Mouse (Mus musculus): ENCODE measurements around the gene Rtl10.

The Rtl10 gene

DNA sequence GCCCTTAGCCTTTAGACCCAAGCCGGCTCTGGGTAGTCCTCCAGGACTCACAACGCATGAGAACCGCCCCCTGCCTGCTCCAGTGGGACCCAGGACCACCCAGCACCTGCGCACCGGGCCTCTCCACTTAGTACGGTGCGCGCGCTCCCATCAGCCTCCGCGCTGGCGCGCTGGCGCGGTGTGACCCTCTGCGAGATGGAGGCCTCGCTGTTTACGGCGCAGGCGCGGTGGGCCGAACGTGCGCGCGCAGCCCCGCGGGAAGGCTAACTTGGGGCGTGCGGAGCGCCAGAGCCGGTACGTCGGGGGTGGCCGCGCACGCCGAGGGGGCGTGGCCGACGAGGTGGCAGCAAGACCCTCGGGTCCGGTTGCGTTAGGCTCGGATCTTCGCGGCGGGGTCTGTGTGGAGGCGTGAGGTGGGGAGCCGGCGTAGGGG, at the start of gene Rtl10, which contains the start of gene Gnb1l:
Rtl10 (plus strand) TSS at position 344 of the 433 bp plus-strand sequence.
Gnb1l (plus strand) TSS at position 156 of the 433 bp plus-strand sequence.
- DNase-seq (ENCODE audit: low read depth) = peak; percentile 67

DNA sequence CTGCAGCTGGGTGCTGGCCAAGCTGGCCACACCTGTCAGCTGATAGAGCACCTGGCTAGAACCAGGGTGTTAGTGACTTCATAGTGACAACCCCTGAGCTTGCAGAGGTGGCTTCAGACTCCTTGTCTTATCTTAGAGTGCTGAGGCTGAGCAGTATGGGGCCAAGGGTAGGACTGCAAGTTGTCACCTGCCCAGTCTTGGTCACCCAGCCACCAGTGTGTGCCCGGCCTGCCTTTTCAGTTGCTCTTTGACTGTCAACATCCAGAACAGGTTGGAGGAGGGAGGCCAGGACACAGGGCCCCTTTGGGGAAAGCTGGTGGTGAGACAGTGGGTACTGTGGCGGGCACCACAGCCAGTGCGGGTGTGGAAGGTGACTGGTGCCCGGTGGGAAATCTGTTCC, 49.7 kb upstream of the Rtl10 start:
- no peak for DNase-seq (ENCODE audit: low read depth)

DNA sequence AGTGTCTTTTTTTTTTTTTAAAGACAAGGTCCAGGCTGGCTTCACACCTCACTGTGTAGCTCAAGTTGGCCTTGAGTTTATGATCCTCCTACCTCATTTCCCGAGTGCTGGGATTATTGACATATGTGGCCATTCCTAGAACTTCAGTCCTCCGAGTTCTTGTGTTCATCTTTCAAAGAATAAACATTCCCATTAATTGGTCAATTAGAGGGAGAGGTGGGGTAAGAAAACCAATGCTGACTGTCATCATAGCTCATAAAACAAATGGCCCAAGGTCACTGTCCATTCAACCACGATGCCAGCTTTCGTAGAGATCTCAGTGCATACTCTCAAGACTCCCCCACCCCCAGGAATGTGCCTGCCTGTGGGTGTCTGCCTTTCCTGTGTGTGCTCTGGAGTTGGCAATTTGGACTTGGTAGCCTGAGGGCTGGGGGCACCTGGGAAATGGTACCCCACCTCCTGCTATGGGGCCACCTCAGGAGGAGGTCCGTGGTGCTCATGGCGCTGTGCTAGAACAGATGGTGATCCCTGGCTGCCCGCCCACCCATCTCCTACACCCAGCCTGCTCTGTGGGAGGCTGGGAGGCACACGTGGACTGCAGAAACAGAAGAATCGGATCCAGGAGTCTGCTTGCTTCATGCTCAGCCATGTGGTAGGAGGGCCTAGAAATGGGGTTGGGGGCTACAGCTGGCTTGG, 47.1 kb upstream of the Rtl10 start:
- DNase-seq (ENCODE audit: low read depth) = no peak

DNA sequence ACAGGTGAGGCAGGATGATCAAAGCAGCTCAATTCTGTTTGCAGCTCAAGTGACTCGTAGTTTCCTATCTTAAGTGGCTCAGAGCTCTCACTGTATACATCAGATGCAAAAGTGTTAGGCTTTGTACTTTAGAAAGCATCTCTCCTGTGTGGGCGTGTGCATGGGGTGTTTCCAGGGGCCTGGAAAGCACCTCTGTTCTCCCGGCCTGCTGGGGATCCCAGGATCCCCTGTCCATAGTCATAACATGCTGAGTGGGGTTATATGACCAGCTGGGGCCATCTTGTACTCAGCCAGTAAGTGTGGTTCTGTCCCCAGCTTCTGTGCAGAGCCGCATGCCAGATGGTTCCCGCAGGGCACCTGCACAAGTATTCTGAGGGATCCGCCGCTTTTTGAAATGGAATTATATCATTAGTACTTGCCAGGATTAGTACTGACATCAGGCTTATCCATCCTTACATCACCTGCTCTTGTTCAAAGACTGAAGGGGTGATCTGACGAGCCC, 46.3 kb upstream of the Rtl10 start:
- no peak for DNase-seq (ENCODE audit: low read depth)

DNA sequence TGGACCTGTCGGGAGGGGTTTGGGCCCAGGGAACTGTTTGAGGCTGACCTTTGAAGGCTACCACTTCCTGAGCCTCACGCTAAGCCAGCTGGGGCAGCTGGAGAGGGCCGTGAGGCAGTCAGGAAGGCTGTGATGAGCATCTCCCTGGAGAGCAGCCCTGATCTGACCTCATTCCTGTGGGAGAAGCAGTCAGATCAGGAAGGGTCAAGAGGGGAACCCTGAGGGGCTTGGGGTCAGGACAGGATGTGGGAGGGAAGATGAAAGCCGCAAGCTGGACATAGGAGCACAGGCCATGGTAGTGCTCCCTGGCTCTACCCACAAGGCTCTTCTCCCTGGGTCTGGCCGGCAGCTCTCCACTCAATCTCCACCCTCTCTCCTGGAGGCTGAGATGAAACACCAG, 44.9 kb upstream of the Rtl10 start:
- no peak for DNase-seq (ENCODE audit: low read depth)

DNA sequence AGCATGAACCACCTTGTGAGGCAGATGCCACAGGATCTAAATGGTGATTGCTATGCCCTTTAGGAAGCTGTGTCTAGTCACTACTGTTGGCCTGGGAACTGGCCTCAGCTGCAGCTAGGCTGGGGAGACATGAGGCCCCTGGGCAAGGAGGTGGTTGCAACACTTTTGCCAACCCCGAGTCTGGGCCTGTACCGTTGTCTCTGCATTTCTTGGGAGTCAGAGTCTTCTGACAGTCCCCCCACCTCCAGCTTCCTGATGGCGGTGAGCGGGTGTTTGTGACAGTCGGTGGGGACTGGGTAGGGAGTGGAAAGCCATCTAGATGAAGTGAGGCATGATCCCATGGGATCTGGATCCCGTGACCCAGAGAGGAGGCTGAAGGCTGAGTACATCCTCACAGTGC, 43.3 kb upstream of the Rtl10 start:
- DNase-seq (ENCODE audit: low read depth) = no peak

DNA sequence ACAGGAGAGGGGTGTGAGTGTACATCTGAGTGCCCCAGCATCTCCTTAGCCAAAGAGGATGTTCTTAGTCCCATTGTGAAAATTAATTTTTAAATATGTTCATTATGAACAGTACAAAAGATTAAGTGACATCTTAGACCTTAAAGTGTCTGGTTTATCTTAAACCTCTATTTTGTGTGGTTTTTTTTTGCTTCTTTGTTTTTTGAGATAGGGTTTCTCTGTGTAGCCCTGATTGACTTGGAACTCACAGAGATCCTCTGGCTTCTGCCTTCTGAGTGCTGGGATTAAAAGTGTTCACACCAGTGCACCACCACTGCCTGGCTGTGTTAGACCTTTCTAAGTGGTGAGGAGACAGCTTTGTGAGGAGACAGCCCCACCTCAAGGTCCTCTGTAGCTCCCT, 40.0 kb upstream of the Rtl10 start:
- no peak for DNase-seq (ENCODE audit: low read depth)

DNA sequence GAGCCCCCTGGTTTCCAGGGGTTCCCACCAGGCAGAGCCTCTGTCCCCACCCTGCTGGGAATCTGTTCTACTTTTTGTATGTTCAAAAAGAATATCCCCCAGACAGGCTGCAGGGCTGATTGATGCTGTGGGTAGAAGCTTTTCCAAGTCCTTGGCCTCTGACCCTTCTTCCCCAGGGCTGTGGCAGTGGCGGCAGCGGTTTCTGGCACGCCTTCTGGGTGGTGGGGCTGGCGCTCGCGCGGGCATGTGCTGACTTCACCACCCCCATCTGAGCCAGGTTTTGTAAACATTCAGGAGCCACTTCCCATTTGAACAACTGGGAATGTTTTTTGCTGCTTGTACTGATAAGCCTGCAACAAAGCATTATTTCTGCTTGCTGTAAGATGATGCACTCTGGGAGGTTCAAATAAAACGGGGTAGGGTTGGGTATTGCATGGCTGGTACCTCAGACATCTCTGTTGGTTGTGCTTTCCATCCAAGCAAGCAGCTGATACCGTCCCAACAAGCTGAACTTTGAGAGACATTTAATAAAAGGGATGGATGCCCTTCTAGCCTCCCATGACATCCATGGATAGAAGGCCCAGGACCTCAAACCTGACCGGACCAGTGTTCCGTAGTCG, 39.3 kb upstream of the Rtl10 start:
- DNase-seq (ENCODE audit: low read depth) = peak; percentile 69

DNA sequence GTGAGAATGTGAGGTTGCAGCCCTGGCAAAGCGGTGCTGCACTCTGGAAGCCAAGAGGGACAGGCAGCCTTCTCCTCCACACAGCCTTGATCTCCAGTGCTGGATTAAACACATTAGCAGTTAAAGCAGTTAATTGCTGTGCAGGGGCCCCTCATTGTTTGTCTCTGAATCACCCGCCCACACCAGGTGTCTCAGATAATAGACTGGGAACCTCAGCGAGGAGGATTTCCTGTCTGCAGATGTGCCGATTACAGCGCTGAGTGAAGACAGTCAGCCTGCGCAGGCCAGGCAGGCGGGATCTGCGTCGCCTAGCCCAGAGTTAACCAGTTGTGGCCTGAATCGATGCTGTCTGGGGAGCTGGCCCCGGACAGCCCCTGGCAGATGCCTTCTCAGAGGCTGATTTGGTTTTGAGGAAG, 38.7 kb upstream of the Rtl10 start:
- DNase-seq (ENCODE audit: low read depth) = no peak

DNA sequence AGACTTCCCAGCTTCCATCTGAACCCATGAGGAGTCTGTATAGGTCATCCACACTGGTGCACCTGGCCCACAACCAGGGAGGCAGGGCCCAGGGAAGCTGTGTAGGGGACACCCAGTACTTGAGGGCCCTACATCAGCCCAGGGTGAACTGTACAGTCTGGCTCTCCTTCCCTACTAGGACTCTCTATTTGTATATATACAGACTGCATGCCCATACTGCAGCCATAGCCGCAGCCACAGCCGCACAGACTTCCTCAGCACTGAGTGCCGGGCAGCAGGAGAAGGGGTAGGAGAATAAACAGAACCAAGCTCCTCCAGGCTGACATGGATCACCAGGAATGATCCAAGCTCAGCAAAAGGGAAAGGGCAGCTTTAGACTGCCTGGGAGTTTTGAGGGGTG, 37.9 kb upstream of the Rtl10 start:
- no peak for DNase-seq (ENCODE audit: low read depth)

DNA sequence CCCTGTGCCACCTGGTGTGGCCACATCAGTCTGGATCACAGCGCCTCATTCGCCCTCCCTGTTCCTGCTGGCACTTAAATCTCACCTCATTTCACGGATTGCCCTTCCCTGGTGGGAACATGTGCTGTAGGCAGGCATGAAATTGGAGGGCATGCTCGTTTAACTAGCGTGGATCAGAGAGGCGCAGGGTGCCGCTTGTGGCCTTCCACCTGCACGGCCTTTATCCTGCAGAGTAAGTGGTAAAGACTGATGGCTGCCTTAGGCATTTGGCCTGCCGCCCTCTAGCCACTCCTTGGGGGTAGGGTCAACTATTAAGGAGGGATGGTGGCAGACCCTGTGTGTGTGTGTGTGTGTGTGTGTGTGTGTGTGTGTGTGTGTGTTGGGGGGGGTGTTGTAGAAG, 36.7 kb upstream of the Rtl10 start:
- no peak for DNase-seq (ENCODE audit: low read depth)

DNA sequence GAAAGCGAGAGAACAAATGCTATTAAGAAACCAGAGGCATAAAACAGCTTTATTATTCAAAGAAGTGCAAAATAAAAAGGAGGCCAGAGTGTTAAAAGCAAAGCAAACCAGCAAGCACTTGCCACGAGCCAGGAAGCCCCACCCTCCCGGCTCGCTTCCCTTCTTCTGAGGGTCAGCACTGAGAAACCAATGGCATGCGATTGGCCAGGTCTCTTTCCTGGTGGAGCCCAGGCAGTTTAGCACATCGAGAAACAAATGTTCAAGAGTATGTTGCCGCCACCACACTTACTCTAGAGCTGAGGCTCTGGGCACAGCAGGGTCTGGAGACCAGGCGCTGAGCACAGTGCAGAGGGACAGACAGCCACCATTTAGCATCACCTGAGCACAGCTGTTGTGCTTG, 36.1 kb upstream of the Rtl10 start:
- no peak for DNase-seq (ENCODE audit: low read depth)

DNA sequence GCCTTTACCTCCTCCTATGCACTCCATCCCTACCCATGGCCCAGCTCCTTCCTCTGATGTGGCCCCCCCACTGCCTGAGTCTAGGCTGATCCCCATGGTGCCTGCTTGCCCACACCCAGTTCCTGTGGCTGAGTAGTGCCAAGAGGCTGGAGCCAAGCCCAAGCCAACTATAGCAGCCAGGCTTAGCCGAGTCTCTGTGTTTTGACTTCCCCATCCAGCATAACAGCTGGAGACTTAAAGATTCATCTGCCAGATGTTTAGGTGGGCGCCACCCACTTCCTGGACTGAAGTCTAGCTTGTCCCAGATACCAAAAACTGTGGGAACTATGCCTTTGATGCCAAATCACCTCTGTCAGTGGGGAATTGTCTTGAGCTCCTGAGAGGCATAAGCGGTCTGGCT, 34.4 kb upstream of the Rtl10 start:
- DNase-seq (ENCODE audit: low read depth) = peak; percentile 57

DNA sequence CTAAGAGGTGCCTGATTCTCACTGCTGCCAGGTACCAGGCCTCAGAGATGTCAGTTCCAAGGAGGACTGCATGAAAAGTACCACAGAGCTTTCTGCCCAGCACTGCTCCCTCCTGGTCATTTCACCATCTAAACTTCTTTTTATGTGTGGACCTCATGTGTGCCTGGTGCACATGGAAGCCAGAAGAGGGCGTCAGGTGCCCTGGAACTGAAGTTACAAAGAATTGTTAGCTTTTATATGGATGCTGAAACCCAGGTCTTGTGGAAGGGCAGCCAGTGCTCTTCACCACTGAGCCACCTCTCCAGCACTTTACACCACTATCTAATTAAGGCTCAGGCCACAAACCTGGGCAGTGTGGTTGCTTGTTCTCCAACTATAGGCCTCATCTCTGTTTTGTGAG, 27.9 kb upstream of the Rtl10 start:
- no peak for DNase-seq (ENCODE audit: low read depth)

DNA sequence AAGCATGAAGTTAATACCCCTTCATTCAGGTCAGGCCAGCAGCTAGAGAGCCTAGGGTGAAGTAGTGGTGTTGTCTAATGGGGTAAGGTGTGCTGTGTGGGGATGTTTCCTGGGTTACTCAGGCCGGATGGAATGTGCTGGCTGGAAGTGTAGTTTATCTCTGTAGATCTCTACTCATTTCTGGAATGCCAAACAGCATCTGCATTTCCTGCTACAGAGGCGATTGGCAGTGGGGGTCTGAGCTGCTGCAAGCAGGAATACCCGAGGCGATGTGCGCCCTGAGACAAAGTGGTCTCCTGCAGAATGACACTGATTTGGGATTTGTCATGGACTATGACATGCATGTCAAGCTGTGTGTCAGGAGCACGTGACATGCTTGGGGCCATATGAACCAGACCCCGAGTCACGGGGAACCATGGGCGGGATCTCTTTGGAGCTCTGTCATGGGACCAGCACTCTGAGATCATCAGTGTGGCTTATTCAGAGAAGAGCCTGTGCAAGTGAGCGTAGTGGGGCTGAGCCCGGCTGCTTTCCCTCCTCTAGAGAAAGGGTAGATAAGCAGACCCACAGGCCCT, 27.2 kb upstream of the Rtl10 start:
- no peak for DNase-seq (ENCODE audit: low read depth)

DNA sequence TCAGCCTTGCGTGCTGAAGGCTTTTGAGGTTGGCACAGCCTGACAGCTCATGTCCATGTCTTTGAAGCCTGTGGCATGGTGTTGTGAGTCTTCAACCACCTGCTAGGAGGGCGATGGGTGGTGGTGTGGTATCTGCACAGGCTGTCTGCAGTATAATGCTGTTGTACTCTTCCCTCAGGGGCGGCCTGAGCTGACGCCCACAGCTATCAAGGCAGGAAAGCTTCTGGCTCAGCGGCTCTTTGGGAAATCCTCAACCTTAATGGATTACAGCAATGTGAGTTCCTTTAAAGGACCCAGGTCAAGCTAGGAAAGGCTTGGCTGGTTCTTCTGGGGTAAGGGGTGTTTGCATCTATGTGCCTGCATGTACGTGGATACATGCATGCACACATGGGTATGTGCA, 26.7 kb upstream of the Rtl10 start:
- no peak for DNase-seq (ENCODE audit: low read depth)

DNA sequence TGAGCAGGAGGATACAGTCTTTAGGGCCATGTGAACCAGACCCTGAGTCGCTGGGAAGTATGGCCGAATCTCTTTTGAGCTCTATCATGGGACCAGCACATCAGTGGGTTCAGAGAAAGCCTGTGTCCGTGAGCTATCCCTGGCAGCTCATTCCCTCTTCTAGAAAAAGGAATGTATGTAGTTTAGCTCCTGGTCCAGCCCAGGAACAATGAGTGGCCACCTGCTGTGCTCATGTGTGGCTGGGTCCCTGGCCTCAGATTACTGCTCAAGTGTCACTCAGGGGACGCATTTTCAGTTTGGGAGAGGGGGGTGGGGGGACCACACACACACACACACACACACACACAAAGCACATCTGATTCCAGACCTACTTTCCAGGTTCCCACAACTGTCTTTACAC, 26.3 kb upstream of the Rtl10 start:
- no peak for DNase-seq (ENCODE audit: low read depth)

DNA sequence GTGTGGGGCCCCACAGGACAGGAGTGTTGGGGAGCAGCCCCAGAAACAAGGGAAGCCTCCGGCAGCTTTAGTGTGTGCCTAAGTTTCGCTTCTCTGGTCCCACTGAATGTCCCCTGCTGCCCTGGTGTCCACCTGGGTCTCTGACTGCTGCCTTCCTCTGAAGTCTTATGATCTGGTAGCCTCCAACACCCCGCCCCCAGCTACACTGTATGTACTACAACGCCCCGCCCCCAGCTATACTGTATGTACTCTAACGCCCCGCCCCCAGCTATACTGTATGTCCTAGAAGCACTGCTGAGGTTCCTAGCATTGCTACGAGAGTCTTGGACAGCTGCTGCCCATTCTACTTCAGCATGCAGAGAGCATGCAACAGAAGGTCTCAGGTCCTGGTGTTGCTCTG, 25.7 kb upstream of the Rtl10 start:
- DNase-seq (ENCODE audit: low read depth) = no peak

DNA sequence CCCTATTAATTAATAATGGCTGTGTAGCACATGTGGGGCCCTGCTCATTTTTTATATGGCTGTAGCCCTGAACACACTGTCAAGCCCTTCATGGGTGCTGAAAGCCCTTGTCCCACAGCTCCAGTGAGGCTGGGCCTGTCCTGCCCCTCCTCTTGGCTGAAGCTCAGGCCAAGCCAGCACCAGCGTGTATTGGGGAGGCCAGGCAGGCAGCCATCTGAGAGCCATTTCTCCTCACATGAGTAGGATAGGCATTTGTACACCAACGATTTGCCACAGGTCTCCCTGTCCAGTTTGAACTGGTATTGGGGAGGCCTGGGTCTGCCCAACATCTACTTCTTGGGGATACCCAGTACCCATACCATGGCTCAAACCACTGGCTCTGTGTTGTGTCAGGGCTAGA, 24.7 kb upstream of the Rtl10 start:
- DNase-seq (ENCODE audit: low read depth) = no peak

DNA sequence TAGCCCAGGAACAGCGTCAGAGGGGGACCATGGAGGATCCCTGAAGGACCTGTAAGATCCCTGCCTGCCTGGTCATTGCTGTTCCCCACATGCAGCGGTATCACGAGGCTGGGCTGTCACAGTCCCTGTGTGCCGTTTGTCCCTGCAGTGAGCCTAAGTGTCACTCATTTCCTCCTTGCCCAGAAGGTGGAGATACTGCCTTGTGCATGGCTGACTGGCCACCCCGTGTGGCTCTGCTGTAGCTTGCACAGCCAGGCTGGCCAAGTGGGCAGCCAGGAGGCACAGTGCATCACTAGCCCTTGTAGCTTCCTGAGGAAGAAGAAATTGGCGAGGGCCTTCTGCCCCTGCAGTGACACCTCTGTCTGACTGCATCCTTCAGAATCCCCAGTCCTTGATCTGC, 20.7 kb upstream of the Rtl10 start:
- no peak for DNase-seq (ENCODE audit: low read depth)

DNA sequence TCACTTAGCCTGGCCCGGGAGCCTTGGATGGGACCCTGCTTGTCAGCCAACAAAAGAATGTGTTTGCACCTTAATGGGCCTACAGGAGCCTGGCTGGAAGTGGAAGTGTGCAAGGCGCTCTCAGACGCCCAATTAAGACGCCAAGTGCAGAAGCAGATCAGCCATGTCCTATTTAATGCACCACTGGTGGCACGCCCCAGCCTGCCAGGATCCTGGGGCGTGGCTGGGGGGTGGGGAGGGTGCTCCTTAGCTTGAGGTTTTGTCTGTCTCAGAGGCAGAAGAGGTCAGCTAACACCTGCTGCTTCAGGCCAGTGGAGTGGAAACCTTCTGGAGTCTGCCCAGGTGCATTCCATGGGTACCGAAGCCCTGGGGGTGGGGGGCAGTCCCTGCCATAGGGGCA, 19.0 kb upstream of the Rtl10 start:
- no peak for DNase-seq (ENCODE audit: low read depth)

DNA sequence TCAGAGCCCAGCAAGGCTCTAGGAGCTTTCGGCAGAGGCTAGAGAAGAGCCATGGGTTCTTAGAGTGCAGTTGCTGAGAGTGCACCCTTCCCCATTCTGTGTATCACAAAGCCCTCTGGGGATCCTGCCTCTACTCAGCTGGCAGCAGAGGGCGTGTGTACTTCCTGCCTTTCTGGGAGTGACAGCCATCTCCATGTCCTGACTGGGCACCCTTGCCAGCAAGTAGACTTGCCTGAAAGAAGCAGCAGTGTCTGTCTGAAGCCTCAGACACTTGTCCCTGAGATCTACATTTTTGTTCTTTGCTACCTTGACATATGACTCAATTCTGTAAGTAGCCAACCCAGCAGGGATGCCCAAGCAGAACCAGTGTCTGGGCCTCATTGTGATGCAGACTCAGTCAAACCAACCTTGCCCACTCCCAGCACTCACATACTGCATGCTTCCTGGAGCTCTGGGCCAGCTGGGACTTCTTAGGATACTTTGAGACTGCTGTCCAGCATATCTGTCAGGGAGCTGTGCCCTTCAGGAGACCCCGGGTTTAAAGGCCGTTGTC, 17.7 kb upstream of the Rtl10 start:
- DNase-seq (ENCODE audit: low read depth) = no peak

DNA sequence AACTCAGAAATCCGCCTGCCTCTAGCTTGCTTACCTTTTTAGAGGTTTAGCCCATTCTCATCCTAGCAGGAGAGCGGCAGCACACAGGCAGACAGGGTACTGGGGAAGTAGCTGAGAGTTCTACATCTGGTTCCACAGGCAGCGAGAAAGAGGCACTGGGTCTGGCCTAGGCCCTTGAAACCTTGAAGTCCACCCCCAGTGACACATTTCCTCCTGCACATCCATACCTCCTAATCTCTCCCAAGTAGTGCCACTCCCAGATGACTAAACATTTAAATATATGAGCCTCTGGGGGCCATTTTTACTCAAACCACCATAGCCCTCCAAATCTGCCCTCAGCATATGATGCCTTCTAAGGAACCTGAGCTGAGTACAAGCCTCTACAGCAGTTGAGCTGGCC, 16.3 kb upstream of the Rtl10 start:
- DNase-seq (ENCODE audit: low read depth) = no peak

Data from fibroblast of lung, adult 2 months (primary cell).